Mouse (Mus musculus): ENCODE measurements around the gene Rps27a. TPM values are rescaled to one million over a fixed set of nuclear protein-coding genes. Genes with fewer than 3 reads are reported as not detected.
"Not testable (repeated sequence)": the region's sequence is repeated elsewhere in the genome, so short reads cannot be mapped to it uniquely, and the experiment has no call there.

Gene Rps27a
- polyA plus RNA-seq, 1 experiment from 2014 or later, result 606 TPM

GRCm38 (mm10) chr11:29547249-29547751 lies 609 bp downstream of the Rps27a start:
- no peaks in the 10 kb centered on the region for H3K9me3 ChIP-seq (replicated peaks)
- ATAC-seq (replicated peaks; ENCODE audit: insufficient number of reproducible peaks, insufficient read depth, low FRiP score, low read depth), result peak; percentile 5; the same call in 1 of the 2 replicates
- under 1% methylated on average over 27 of the region's 27 CpGs for WGBS
- peaks cover 14% of the 10 kb centered on the region for H3K4me1 ChIP-seq (replicated peaks)
- peaks cover 35% of the 10 kb centered on the region for H3K36me3 ChIP-seq
- no peaks in the 10 kb centered on the region for H3K27me3 ChIP-seq
- peak overlapping the region; percentile 91 for H3K4me3 ChIP-seq
- peak overlapping the region; percentile 93 for H3K9ac ChIP-seq
- H3K4me2 ChIP-seq, result peak overlapping the region; percentile 68
- peak overlapping the region; percentile 87 for H3K27ac ChIP-seq

GRCm38 (mm10) chr11:29546762-29547161 lies 1.1 kb downstream of the Rps27a start:
- peaks cover 38% of the 10 kb centered on the region for H3K36me3 ChIP-seq
- H3K9me3 ChIP-seq (replicated peaks), result no peaks in the 10 kb centered on the region
- peaks cover 14% of the 10 kb centered on the region for H3K4me1 ChIP-seq (replicated peaks)
- H3K4me2 ChIP-seq, result peak overlapping the region; percentile 68
- H3K27ac ChIP-seq, result peak overlapping the region; percentile 87; the same call in 1 of the 2 replicates
- WGBS, result 9% methylated on average over 2 of the region's 2 CpGs
- no peak for ATAC-seq (replicated peaks; ENCODE audit: insufficient number of reproducible peaks, insufficient read depth, low FRiP score, low read depth)
- H3K9ac ChIP-seq, result peak overlapping the region; percentile 93
- H3K4me3 ChIP-seq, result peak overlapping the region; percentile 91
- no peaks in the 10 kb centered on the region for H3K27me3 ChIP-seq

- H3K4me3 ChIP-seq, result peak overlapping the region; percentile 91
- ATAC-seq (replicated peaks; ENCODE audit: insufficient number of reproducible peaks, insufficient read depth, low FRiP score, low read depth); H3K27me3 ChIP-seq; H3K9me3 ChIP-seq (replicated peaks): not testable (repeated sequence)
- peak overlapping the region; percentile 68 for H3K4me2 ChIP-seq
- H3K36me3 ChIP-seq, result peaks cover 42% of the 10 kb centered on the region
- peaks cover 14% of the 10 kb centered on the region for H3K4me1 ChIP-seq (replicated peaks)
- 0 out of 2 replicates have a peak overlapping the region, but pooled peaks have one; percentile 87 for H3K27ac ChIP-seq
- 83% methylated on average over 2 of the region's 2 CpGs for WGBS
- peak overlapping the region; percentile 93; the same call in 1 of the 2 replicates for H3K9ac ChIP-seq
Observed at GRCm38 (mm10) chr11:29546297-29546696, 1.6 kb downstream of the Rps27a start.

- H3K4me1 ChIP-seq (replicated peaks), result peaks cover 14% of the 10 kb centered on the region
- ATAC-seq (replicated peaks; ENCODE audit: insufficient number of reproducible peaks, insufficient read depth, low FRiP score, low read depth); H3K4me3 ChIP-seq; H3K9ac ChIP-seq; H3K4me2 ChIP-seq; H3K27ac ChIP-seq; H3K27me3 ChIP-seq; H3K9me3 ChIP-seq (replicated peaks): not testable (repeated sequence)
- WGBS, result 84% methylated on average over 4 of the region's 4 CpGs
- H3K36me3 ChIP-seq, result peaks cover 45% of the 10 kb centered on the region
Observed at GRCm38 (mm10) chr11:29545150-29545752, 2.7 kb downstream of the Rps27a start.

GRCm38 (mm10) chr11:29544225-29544945 lies 3.5 kb downstream of the Rps27a start:
- H3K9ac ChIP-seq, result no peak overlapping the region
- H3K4me2 ChIP-seq, result no peak overlapping the region
- 92% methylated on average over 3 of the region's 3 CpGs for WGBS
- no peak overlapping the region for H3K27ac ChIP-seq
- no peaks in the 10 kb centered on the region for H3K27me3 ChIP-seq
- peaks cover 14% of the 10 kb centered on the region for H3K4me1 ChIP-seq (replicated peaks)
- H3K36me3 ChIP-seq, result peaks cover 47% of the 10 kb centered on the region
- no peak for ATAC-seq (replicated peaks; ENCODE audit: insufficient number of reproducible peaks, insufficient read depth, low FRiP score, low read depth)
- H3K9me3 ChIP-seq (replicated peaks), result no peaks in the 10 kb centered on the region
- H3K4me3 ChIP-seq, result no peak overlapping the region

GRCm38 (mm10) chr11:29538201-29538600 lies 9.7 kb downstream of the Rps27a start:
- Histone ChIP-seq H3K4me1 (replicated peaks) (no peaks in the 10 kb centered on the region), H3K27ac (no peak overlapping the region), H3K9ac (no peak overlapping the region), H3K4me2 (no peak overlapping the region), H3K36me3 (peaks cover 64% of the 10 kb centered on the region), H3K4me3 (no peak overlapping the region), H3K9me3 (replicated peaks) (no peaks in the 10 kb centered on the region), H3K27me3 (no peaks in the 10 kb centered on the region)
- WGBS, result 98% methylated on average over 1 of the region's 1 CpGs
- ATAC-seq (replicated peaks; ENCODE audit: insufficient number of reproducible peaks, insufficient read depth, low FRiP score, low read depth), result no peak

GRCm38 (mm10) chr11:29525988-29526794 lies 21.7 kb downstream of the Rps27a start, which contains the start of gene Mtif2:
Gene Mtif2 (plus strand): TSS chr11:29526408.
- Histone ChIP-seq H3K9me3 (replicated peaks) (no peaks in the 10 kb centered on the region), H3K4me1 (replicated peaks) (peaks cover 4% of the 10 kb centered on the region), H3K4me3 (peak within 1 kb of the TSS; percentile 65), H3K27ac (peak within 1 kb of the TSS; percentile 73), H3K27me3 (no peaks in the 10 kb centered on the region), H3K9ac (peak within 1 kb of the TSS; percentile 76), H3K4me2 (peak within 1 kb of the TSS; percentile 78), H3K36me3 (peaks cover 15% of the 10 kb centered on the region; the same call in 1 of the 2 replicates)
- WGBS, result 2% methylated on average over 47 of the region's 47 CpGs
- peak; percentile 91 for ATAC-seq (replicated peaks; ENCODE audit: insufficient number of reproducible peaks, insufficient read depth, low FRiP score, low read depth)

GRCm38 (mm10) chr11:29514682-29515412 lies 33.1 kb downstream of the Rps27a start, which contains the start of gene Prorsd1:
Gene Prorsd1 (minus strand): TSS chr11:29515033.
- peaks cover 14% of the 10 kb centered on the region; the same call in 1 of the 2 replicates for H3K36me3 ChIP-seq
- peak within 1 kb of the TSS; percentile 71 for H3K9ac ChIP-seq
- no peaks in the 10 kb centered on the region for H3K9me3 ChIP-seq (replicated peaks)
- peak within 1 kb of the TSS; percentile 74 for H3K4me3 ChIP-seq
- H3K4me2 ChIP-seq, result peak within 1 kb of the TSS; percentile 82
- WGBS, result 2% methylated on average over 40 of the region's 40 CpGs
- peak within 1 kb of the TSS; percentile 83 for H3K27ac ChIP-seq
- peak; percentile 99 for ATAC-seq (replicated peaks; ENCODE audit: insufficient number of reproducible peaks, insufficient read depth, low FRiP score, low read depth)
- no peaks in the 10 kb centered on the region for H3K27me3 ChIP-seq
- H3K4me1 ChIP-seq (replicated peaks), result peaks cover 8% of the 10 kb centered on the region; the same call in 1 of the 2 replicates

- no peak for ATAC-seq (replicated peaks; ENCODE audit: insufficient number of reproducible peaks, insufficient read depth, low FRiP score, low read depth)
Observed at GRCm38 (mm10) chr11:29514325-29514681, 33.6 kb downstream of the Rps27a start.

GRCm38 (mm10) chr11:29512818-29513535 lies 34.9 kb downstream of the Rps27a start:
- ATAC-seq (replicated peaks; ENCODE audit: insufficient number of reproducible peaks, insufficient read depth, low FRiP score, low read depth), result no peak
- peaks cover 8% of the 10 kb centered on the region; the same call in 1 of the 2 replicates for H3K4me1 ChIP-seq (replicated peaks)
- no peak overlapping the region for H3K9ac ChIP-seq
- H3K9me3 ChIP-seq (replicated peaks), result no peaks in the 10 kb centered on the region
- H3K4me3 ChIP-seq, result no peak overlapping the region
- no peak overlapping the region for H3K27ac ChIP-seq
- H3K4me2 ChIP-seq, result no peak overlapping the region
- WGBS, result 90% methylated on average over 4 of the region's 4 CpGs
- no peaks in the 10 kb centered on the region for H3K27me3 ChIP-seq
- H3K36me3 ChIP-seq, result peaks cover 14% of the 10 kb centered on the region; the same call in 1 of the 2 replicates

More at GRCm38 (mm10) chr11:29514325-29514681, 33.6 kb downstream of the Rps27a start:
- Histone ChIP-seq H3K4me1 (replicated peaks) (peaks cover 8% of the 10 kb centered on the region; the same call in 1 of the 2 replicates), H3K4me3 (peak overlapping the region; percentile 74), H3K27ac (peak overlapping the region; percentile 83), H3K36me3 (peaks cover 14% of the 10 kb centered on the region; the same call in 1 of the 2 replicates), H3K27me3 (no peaks in the 10 kb centered on the region), H3K9me3 (replicated peaks) (no peaks in the 10 kb centered on the region), H3K9ac (peak overlapping the region; percentile 71), H3K4me2 (peak overlapping the region; percentile 82)
- 19% methylated on average over 10 of the region's 10 CpGs for WGBS
